Mouse (Mus musculus): ENCODE data around the gene Nudt9.
A peak's percentile ranks its signal among the peaks of the same experiment; 100 is the strongest.

Gene Nudt9

GRCm38 (mm10) chr5:104025245-104025854 is 20.8 kb upstream of the Nudt9 start:
- Histone ChIP-seq H3K27me3 (ENCODE audit: insufficient read depth, low read length) (no peaks in the 10 kb centered on the region), H3K36me3 (ENCODE audit: insufficient read depth, low read length) (no peaks in the 10 kb centered on the region), H3K4me3 (replicated peaks; ENCODE audit: low read length) (peak overlapping the region; percentile 61), H3K4me1 (replicated peaks; ENCODE audit: low read depth, low read length) (peaks cover 54% of the 10 kb centered on the region), H3K9me3 (ENCODE audit: low read length) (no peaks in the 10 kb centered on the region)
- TF ChIP-seq POU5F1 (IDR thresholded peaks at IDR 0.05; ENCODE audit: borderline replicate concordance, low read length): no peak
- no peak for TF ChIP-seq CTCF (conservative IDR thresholded peaks at IDR 0.05; ENCODE audit: low read length)
- TF ChIP-seq NANOG (IDR thresholded peaks at IDR 0.05; ENCODE audit: borderline replicate concordance, low read length): no peak

GRCm38 (mm10) chr5:104032434-104033097 is 13.5 kb upstream of the Nudt9 start:
- peaks cover 19% of the 10 kb centered on the region for H3K4me1 ChIP-seq (replicated peaks; ENCODE audit: low read depth, low read length)
- no peaks in the 10 kb centered on the region for H3K27me3 ChIP-seq (ENCODE audit: insufficient read depth, low read length)
- H3K9me3 ChIP-seq (ENCODE audit: low read length): peaks cover 17% of the 10 kb centered on the region
- H3K4me3 ChIP-seq (replicated peaks; ENCODE audit: low read length): no peak overlapping the region
- no peaks in the 10 kb centered on the region for H3K36me3 ChIP-seq (ENCODE audit: insufficient read depth, low read length)
- TF ChIP-seq NANOG (IDR thresholded peaks at IDR 0.05; ENCODE audit: borderline replicate concordance, low read length): no peak

GRCm38 (mm10) chr5:104035066-104035465 is 11.0 kb upstream of the Nudt9 start:
- peaks cover 17% of the 10 kb centered on the region for H3K9me3 ChIP-seq (ENCODE audit: low read length)
- no peaks in the 10 kb centered on the region for H3K36me3 ChIP-seq (ENCODE audit: insufficient read depth, low read length)
- no peak for TF ChIP-seq POU5F1 (IDR thresholded peaks at IDR 0.05; ENCODE audit: borderline replicate concordance, low read length)
- no peak overlapping the region for H3K4me3 ChIP-seq (replicated peaks; ENCODE audit: low read length)
- H3K27me3 ChIP-seq (ENCODE audit: insufficient read depth, low read length): no peaks in the 10 kb centered on the region
- peaks cover 18% of the 10 kb centered on the region for H3K4me1 ChIP-seq (replicated peaks; ENCODE audit: low read depth, low read length)

- no peaks in the 10 kb centered on the region for H3K27me3 ChIP-seq (ENCODE audit: insufficient read depth, low read length)
- peaks cover 17% of the 10 kb centered on the region for H3K9me3 ChIP-seq (ENCODE audit: low read length)
- no peak overlapping the region for H3K4me3 ChIP-seq (replicated peaks; ENCODE audit: low read length)
- no peak for TF ChIP-seq POU5F1 (IDR thresholded peaks at IDR 0.05; ENCODE audit: borderline replicate concordance, low read length)
- no peak for TF ChIP-seq NANOG (IDR thresholded peaks at IDR 0.05; ENCODE audit: borderline replicate concordance, low read length)
- TF ChIP-seq CTCF (conservative IDR thresholded peaks at IDR 0.05; ENCODE audit: low read length): no peak
- H3K36me3 ChIP-seq (ENCODE audit: insufficient read depth, low read length): no peaks in the 10 kb centered on the region
- H3K4me1 ChIP-seq (replicated peaks; ENCODE audit: low read depth, low read length): peaks cover 10% of the 10 kb centered on the region
Observed at GRCm38 (mm10) chr5:104035824-104036223, 10.3 kb upstream of the Nudt9 start.

DNA sequence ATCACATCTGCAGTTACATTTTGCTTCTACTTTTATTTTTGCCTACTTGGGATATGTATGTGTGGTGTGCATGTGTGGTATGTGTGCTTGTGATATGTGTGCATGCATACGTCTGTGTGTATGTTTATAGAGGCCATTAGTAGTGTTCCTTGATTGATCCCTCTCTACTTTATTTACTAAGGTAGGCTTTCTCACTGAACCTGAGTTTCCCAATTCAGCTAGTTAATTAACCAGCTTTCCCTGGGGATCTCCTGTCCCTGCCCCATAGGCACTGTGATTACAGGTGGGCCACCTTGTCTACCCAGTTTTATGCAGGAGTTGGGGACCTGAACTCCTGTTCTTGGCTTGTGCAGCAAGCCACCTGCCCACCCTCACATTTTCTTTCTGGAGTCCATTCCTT is 9.4 kb upstream of the Nudt9 start:
- H3K36me3 ChIP-seq (ENCODE audit: insufficient read depth, low read length): no peaks in the 10 kb centered on the region
- TF ChIP-seq CTCF (conservative IDR thresholded peaks at IDR 0.05; ENCODE audit: low read length) (no peak), POU5F1 (IDR thresholded peaks at IDR 0.05; ENCODE audit: borderline replicate concordance, low read length) (no peak), NANOG (IDR thresholded peaks at IDR 0.05; ENCODE audit: borderline replicate concordance, low read length) (no peak)
- 0 out of 2 replicates have a peak, but pooled peaks cover 2% of the 10 kb centered on the region for H3K4me1 ChIP-seq (replicated peaks; ENCODE audit: low read depth, low read length)
- no peaks in the 10 kb centered on the region for H3K27me3 ChIP-seq (ENCODE audit: insufficient read depth, low read length)
- peaks cover 17% of the 10 kb centered on the region for H3K9me3 ChIP-seq (ENCODE audit: low read length)
- no peak overlapping the region for H3K4me3 ChIP-seq (replicated peaks; ENCODE audit: low read length)

- H3K4me3 ChIP-seq (replicated peaks; ENCODE audit: low read length): no peak overlapping the region
- H3K27me3 ChIP-seq (ENCODE audit: insufficient read depth, low read length): no peaks in the 10 kb centered on the region
- TF ChIP-seq NANOG (IDR thresholded peaks at IDR 0.05; ENCODE audit: borderline replicate concordance, low read length) (no peak), POU5F1 (IDR thresholded peaks at IDR 0.05; ENCODE audit: borderline replicate concordance, low read length) (no peak), CTCF (conservative IDR thresholded peaks at IDR 0.05; ENCODE audit: low read length) (peak; percentile 94)
- H3K36me3 ChIP-seq (ENCODE audit: insufficient read depth, low read length): no peaks in the 10 kb centered on the region
- H3K9me3 ChIP-seq (ENCODE audit: low read length): no peaks in the 10 kb centered on the region
- H3K4me1 ChIP-seq (replicated peaks; ENCODE audit: low read depth, low read length): no peaks in the 10 kb centered on the region
Observed at GRCm38 (mm10) chr5:104039154-104039932, 6.8 kb upstream of the Nudt9 start.

GRCm38 (mm10) chr5:104042906-104043305 is 3.2 kb upstream of the Nudt9 start:
- Histone ChIP-seq H3K36me3 (ENCODE audit: insufficient read depth, low read length) (no peaks in the 10 kb centered on the region), H3K9me3 (ENCODE audit: low read length) (no peaks in the 10 kb centered on the region), H3K4me3 (replicated peaks; ENCODE audit: low read length) (no peak overlapping the region), H3K27me3 (ENCODE audit: insufficient read depth, low read length) (0 out of 2 replicates have a peak, but pooled peaks cover 2% of the 10 kb centered on the region), H3K4me1 (replicated peaks; ENCODE audit: low read depth, low read length) (peaks cover 14% of the 10 kb centered on the region)
- TF ChIP-seq POU5F1 (IDR thresholded peaks at IDR 0.05; ENCODE audit: borderline replicate concordance, low read length) (no peak), NANOG (IDR thresholded peaks at IDR 0.05; ENCODE audit: borderline replicate concordance, low read length) (no peak), CTCF (conservative IDR thresholded peaks at IDR 0.05; ENCODE audit: low read length) (no peak)

DNA sequence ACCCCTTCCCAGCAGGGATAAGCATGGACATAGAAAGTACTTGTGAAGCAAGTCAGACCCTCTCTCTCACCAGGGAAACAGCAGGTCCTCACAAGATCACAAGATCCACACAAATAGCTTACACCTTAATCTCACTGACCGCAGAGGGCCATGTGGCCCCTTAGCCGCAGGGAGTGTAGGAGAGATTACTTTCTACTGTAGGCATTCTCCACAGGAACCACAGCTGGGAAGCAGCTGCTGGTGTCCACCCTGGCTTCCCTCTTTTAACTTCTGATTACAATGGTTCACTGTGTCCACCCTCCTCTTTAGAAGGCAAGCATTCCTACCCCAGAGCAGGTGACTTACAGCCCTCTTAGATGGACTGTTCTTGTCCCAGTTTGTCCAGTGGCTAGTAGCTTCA is 2.4 kb upstream of the Nudt9 start:
- Histone ChIP-seq H3K36me3 (ENCODE audit: insufficient read depth, low read length) (no peaks in the 10 kb centered on the region), H3K4me3 (replicated peaks; ENCODE audit: low read length) (no peak overlapping the region), H3K27me3 (ENCODE audit: insufficient read depth, low read length) (0 out of 2 replicates have a peak, but pooled peaks cover 2% of the 10 kb centered on the region), H3K9me3 (ENCODE audit: low read length) (no peaks in the 10 kb centered on the region), H3K4me1 (replicated peaks; ENCODE audit: low read depth, low read length) (peaks cover 20% of the 10 kb centered on the region)
- TF ChIP-seq NANOG (IDR thresholded peaks at IDR 0.05; ENCODE audit: borderline replicate concordance, low read length) (no peak), POU5F1 (IDR thresholded peaks at IDR 0.05; ENCODE audit: borderline replicate concordance, low read length) (no peak), CTCF (conservative IDR thresholded peaks at IDR 0.05; ENCODE audit: low read length) (no peak)
